Mouse (Mus musculus) CD4-positive, CD25-positive, alpha-beta regulatory T cell, adult 2 months (primary cell): ENCODE measurements around the gene Dhx40.
A peak's percentile ranks its signal among the peaks of the same experiment; 100 is the strongest.
"Not testable (repeated sequence)": the region's sequence is repeated elsewhere in the genome, so short reads cannot be mapped to it uniquely, and the experiment has no call there.

Experiments used
- DNase-seq: peaks from one replicate; pipeline ENCODE4 v3.0.0-alpha.2; 2012; ENCODE audit warnings: low read depth, low spot score

Dhx40 gene

DNA sequence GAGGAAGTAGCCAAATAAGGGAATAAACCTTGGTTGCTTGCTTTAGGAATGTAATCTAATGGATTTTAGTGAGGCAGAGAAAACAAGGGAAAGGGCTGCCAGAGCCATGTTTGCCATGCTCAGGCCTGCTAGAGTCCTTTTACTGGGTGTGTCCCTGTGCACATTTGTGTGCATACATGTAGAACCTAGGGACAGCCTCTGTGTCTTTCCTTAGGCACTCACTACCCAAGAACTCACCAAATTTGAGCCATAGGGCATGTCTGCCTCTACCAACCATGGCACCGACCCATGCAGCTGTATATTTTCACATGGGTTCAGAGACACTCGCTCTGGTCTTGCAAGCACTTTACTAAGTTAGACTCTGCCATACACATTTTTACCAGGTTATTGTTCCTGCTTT lies 11.4 kb upstream of the Dhx40 start:
- no peak for DNase-seq

GRCm38 (mm10) chr11:86816288-86816687 lies 8.7 kb upstream of the Dhx40 start:
- DNase-seq: not testable (repeated sequence)

DNA sequence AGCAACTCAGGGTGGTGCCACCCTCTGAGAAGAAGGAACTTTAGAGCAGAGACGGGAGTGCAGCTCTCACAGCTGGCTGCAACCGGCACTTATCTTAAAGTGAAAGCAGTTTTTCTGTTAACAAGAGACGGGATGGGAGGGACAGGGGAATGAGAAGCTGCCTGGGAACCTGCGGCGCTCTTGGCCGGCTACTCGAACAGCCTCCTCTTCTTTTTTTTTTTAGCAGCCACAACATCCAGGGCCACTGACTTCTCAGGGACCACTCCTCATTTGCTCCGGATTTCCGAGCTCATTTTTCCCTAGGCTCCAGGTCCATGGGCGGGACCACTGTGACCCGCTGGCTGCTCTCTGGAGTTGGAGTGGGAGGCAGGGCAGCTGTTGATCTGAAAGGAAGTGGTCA lies 6.9 kb upstream of the Dhx40 start:
- DNase-seq: not testable (repeated sequence)

GRCm38 (mm10) chr11:86813256-86813655 lies 5.7 kb upstream of the Dhx40 start:
- not testable (repeated sequence) for DNase-seq

DNA sequence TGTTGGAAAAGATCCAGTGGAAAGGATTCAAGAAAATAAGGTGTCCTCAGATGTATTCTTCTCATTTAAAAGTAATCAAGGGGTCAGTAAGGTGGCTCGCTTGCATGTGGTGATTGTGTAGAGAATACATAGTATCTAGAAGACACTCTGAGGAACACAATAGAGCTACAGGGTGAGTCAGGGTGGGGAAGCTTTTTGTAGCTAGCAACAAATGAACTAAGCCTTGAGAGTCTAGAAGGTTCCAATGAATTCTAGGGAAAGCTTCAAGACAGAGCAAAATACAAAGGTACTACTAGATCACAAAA lies 3.7 kb upstream of the Dhx40 start:
- peak; percentile 30 for DNase-seq

GRCm38 (mm10) chr11:86810572-86811325 lies 3.2 kb upstream of the Dhx40 start:
- peak; percentile 38 for DNase-seq

- no peak for DNase-seq
Observed at GRCm38 (mm10) chr11:86809828-86810227, 2.3 kb upstream of the Dhx40 start.

- DNase-seq: peak; percentile 80
Observed at GRCm38 (mm10) chr11:86807001-86807477, 507 bp downstream of the Dhx40 start.

- DNase-seq: no peak
Observed at GRCm38 (mm10) chr11:86794161-86794560, 13.4 kb downstream of the Dhx40 start.

- not testable (repeated sequence) for DNase-seq
Observed at GRCm38 (mm10) chr11:86787436-86787835, 20.1 kb downstream of the Dhx40 start.

- no peak for DNase-seq
Observed at GRCm38 (mm10) chr11:86785767-86786166, 21.8 kb downstream of the Dhx40 start.

DNA sequence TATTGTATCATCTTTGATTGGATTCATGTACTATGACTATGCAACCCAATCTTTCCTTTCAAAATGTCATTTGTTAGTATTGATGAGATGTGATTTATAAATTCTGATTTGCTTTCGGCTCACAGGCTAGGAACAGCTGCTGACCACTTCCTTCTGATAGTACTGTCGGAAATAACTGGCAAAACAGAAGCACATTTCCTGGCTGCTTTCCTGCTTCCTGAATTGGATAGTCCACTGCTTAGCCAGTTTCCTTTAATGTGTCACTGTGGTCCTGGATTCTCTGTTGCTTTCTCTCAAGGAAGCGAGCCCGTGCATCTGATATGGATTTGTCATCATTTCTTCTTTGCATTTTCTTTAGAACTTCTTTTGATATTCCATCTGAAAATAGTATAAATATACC lies 37.7 kb downstream of the Dhx40 start:
- DNase-seq: no peak

DNA sequence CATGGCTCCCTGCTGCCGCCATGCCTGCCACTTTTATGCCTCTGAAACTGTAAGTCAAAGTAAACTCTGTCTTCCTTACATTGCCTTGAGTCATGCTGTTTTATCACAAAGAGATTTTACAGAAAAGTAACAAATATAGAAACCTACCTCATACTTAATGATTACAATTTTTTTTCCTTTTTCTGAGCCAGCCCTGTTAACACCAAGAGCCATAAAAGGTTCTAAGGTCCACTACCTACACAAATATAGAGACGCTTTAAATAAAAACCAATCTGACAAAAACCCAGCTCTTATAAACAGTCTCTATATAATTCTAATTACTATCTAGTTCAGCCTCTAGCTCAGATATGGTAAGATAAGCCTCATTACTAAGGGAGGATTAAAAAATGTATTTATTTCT lies 43.0 kb downstream of the Dhx40 start:
- no peak for DNase-seq

DNA sequence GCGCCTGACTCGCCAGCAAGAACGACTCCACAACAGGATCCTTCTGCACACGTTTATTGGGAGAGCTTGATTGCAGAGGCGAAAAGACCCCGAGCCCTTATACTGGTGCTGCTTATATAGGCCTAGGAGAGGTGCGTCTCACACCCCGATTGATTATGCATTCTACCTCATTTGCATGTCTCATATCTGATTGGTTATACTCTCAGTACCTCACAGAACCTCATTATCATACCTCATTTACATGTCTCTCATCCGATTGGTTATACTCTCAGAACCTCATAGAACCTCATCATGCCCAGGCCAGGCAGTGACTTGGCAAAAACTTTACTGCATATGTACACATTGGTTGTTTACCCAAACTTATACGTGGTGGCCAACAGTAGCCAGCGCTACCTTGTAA lies 44.4 kb downstream of the Dhx40 start:
- DNase-seq: not testable (repeated sequence)

DNA sequence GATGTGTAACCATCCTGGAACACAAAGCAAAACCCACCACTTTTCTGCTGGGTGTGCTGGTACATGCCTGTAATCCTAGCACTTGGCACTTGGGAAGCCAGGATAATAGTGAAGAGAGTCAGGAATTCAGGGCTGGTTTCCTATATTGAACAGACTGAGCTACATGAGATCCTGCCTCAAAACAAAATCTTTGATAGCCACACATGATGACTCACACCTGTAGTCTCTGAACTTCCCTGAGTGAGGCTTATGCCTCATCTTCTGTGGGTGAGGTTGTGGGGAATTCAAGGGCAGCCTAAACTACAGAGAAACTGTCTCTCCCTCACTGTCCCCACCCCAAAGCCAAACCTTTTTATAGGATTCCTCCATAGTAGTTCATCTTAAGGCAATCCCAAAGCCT lies 47.2 kb downstream of the Dhx40 start:
- no peak for DNase-seq

GRCm38 (mm10) chr11:86759886-86760285 lies 47.7 kb downstream of the Dhx40 start:
- no peak for DNase-seq

GRCm38 (mm10) chr11:86759226-86759625 lies 48.3 kb downstream of the Dhx40 start:
- DNase-seq: no peak

DNA sequence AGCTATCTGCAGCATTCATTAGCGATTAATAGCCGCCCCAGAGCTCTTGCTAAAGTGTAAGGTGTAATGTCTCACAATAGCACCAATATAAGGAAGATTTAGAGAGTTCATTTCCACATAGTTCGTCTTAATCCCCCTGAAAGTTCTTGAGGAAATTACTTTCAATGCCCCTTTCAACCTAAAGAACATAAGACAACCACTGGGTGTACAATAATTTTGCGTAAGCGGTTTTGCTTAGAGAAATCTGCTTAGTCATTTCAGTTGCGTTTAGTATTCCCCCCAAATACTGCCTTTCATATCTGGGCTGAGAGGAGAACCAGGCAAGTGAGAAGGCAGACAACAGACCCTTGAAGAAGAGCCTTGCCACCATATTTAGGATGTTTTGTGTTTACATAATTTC lies 49.0 kb downstream of the Dhx40 start:
- DNase-seq: no peak

GRCm38 (mm10) chr11:86757480-86758371 lies 49.8 kb downstream of the Dhx40 start, which contains the start of gene Cltc:
TSS of gene Cltc (minus strand) at chr11:86757565.
- peak; percentile 98 for DNase-seq

DNA sequence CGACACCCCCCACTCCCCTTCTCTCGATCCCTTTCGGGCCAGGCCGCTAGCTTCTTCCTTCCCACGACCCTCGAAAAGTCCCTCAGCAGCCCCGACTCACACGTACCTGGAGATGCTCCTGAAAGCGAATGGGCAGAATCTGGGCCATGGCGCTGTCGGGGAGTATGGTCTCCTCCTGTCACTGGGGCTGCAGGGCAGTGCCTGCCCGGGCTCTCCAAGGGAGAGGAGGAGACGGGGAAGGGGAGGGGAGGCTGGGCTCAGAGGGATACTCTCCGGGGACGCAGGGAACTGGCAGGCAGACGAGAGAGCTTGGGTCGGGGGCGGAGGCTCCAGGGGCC lies 50.4 kb downstream of the Dhx40 start:
- no peak for DNase-seq

DNA sequence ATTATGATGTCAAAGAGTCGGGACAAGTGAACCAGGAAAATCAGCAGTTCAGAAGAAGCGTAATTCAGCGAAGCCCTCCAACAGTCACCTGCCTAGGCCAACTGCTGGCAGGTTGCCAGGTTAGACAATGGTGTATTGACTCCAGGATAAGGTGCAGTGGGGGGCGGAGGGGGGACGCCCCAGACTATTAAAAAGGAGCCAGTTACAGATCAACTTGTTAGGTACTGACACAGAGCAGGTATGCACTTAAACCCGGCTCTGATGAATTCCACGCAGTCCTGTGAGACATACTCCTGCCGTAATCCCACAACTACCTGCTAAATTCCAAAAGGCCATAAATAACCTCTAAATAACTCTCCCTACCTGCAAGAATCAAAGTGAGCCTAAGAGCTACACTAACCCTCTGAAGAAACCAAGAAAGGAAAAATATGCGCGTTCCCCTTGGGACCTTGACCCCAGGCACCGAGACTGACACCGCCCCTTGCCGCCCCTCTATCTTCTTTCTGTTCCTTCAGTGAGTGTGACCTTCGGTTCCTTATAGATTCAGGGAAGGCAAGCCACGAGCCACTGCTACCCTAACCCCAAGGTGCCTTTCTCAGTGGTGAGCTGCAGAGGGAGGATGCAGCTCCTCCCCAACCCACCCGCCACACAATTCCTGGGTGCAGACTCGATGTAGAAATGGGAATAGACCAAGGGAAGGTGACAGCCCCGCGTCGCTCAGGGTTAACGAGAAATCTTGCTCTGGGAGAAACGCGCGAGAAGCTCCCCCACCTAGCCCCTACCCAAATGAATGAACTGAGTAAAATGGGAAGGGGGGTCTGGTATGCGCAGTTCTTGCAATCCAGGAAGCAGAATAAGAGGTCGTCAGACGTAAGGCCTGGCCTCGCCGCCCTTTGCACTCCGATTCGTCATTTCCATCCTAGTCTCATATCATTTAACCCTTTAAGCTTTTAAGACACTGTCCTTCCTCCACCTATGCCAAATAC lies 51.1 kb downstream of the Dhx40 start:
- peak; percentile 70 for DNase-seq

DNA sequence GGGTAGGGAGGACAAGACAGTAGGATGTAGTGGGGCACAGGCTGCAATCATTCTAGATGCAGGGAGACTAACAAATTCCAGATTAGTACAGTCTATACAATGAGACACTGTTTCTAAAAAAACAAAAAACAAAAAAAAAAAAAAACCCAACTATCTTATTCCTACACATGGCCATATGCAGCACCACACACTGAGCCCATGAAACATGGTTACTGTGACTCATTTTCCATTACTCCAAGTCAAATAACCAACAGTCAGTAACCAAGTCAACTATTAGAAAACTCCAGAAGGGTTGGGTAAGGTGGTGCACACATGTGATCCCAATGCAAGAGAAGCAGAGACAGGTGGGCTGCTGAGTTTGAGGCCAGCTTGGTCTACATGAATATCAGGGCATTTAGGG lies 55.1 kb downstream of the Dhx40 start:
- DNase-seq: no peak
